24 mouse cellular contexts compared by ENCODE assay signal in the genomic region with DNA sequence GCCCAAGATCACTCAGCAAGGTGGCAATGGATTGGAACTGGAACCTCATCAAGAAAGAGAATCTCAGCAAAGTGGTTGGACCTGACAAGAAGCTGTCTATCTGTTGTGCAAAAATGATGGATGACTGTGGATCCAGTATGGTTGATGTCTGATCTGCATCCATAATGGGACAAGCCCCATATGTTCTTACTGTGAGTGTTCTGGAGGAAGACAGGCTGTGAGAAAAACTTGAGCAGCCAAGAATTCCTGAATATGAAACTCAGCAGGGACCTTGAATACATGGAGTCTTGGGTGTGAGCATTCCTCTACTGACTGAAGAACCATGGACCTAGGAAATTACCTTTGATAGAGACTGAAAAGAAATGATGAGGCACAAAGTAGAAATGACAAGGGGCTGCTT.
"Had no signal": no experiment of that assay in that cellular context is flagged by ENCODE, and none has a peak within 500 bp of the region (broad histone marks: within the 10 kb centered on the region; RNA-seq: fewer than 3 reads in every experiment).

No protein-coding gene starts in this region.

- H3K4me3 ChIP-seq: heart, embryonic 10.5 days; heart, embryonic 12.5 days; hindbrain, embryonic 13.5 days; hindbrain, embryonic 15.5 days; kidney, embryonic 15.5 days; limb, embryonic 13.5 days; limb, embryonic 15.5 days; liver, embryonic 12.5 days had no signal

- H3K4me2 ChIP-seq: heart, embryonic 12.5 days; hindbrain, embryonic 13.5 days; hindbrain, embryonic 15.5 days; kidney, embryonic 15.5 days; limb, embryonic 13.5 days; limb, embryonic 15.5 days; liver, embryonic 12.5 days had no signal

- H3K27ac ChIP-seq: heart, embryonic 10.5 days; hindbrain, embryonic 13.5 days; hindbrain, embryonic 15.5 days; hindbrain, postnatal 0 days; kidney, embryonic 15.5 days; kidney, postnatal 0 days; limb, embryonic 13.5 days; limb, embryonic 15.5 days; liver, embryonic 12.5 days; liver, embryonic 14.5 days had no signal

- H3K36me3 ChIP-seq: heart, embryonic 10.5 days; heart, embryonic 12.5 days; hindbrain, embryonic 13.5 days; hindbrain, embryonic 15.5 days; kidney, embryonic 15.5 days; limb, embryonic 13.5 days; limb, embryonic 15.5 days; liver, embryonic 12.5 days had no signal

- H3K4me1 ChIP-seq: limb, embryonic 13.5 days; limb, embryonic 15.5 days had no signal

- H3K9me3 ChIP-seq: heart, embryonic 10.5 days; heart, embryonic 12.5 days; hindbrain, embryonic 13.5 days; hindbrain, embryonic 15.5 days; kidney, embryonic 15.5 days; limb, embryonic 13.5 days; limb, embryonic 15.5 days; liver, embryonic 12.5 days had no signal

- H3K9ac ChIP-seq: heart, embryonic 12.5 days; hindbrain, embryonic 13.5 days; hindbrain, embryonic 15.5 days; kidney, embryonic 15.5 days; limb, embryonic 13.5 days; limb, embryonic 15.5 days; liver, embryonic 12.5 days; liver, embryonic 14.5 days had no signal

- H3K27me3 ChIP-seq: heart, embryonic 12.5 days; hindbrain, embryonic 13.5 days; hindbrain, embryonic 15.5 days; kidney, embryonic 15.5 days; limb, embryonic 13.5 days; liver, embryonic 12.5 days had no signal

- DNase-seq: gastrocnemius, postnatal 14 days; gastrocnemius, postnatal 36 days; heart, adult 18-20 months; heart, postnatal 10 days; kidney, adult 11 months; kidney, adult 2 months; kidney, adult 9 months; kidney, postnatal 14 days; kidney, postnatal 36 days; layer of hippocampus, adult 9-11 months; layer of hippocampus, postnatal 36 days; left cerebral cortex, postnatal 4 days had no signal

- ATAC-seq: hindbrain, postnatal 0 days; intestine, embryonic 16.5 days; liver, embryonic 12.5 days had no signal
